Mouse (Mus musculus) liver, postnatal 0 days (tissue): ENCODE measurements around the gene Tmem129.

Source experiments
- CTCF ChIP-seq: sonication (generic); IDR thresholded peaks from 2 replicates; pipeline ENCODE4 v1.5.1; 2016; ENCODE audit warnings: antibody characterized with exemption, low read depth
- EP300 ChIP-seq: IDR thresholded peaks from 2 replicates; pipeline ENCODE4 v1.6.1; 2016; ENCODE audit warnings: antibody characterized with exemption, low read depth, mild to moderate bottlenecking

GRCm38 (mm10) chr5:33706350-33706629 is 48.1 kb upstream of the Tmem129 start:
- no peak for TF ChIP-seq CTCF
- no peak for TF ChIP-seq EP300
